Mouse (Mus musculus): Measurements from ENCODE around the gene Ipo9. TPM values are rescaled to one million over a fixed set of nuclear protein-coding genes. Genes with fewer than 3 reads are reported as not detected.

Ipo9 gene
- polyA plus RNA-seq, 1 experiment from 2014 or later: 176 TPM

DNA sequence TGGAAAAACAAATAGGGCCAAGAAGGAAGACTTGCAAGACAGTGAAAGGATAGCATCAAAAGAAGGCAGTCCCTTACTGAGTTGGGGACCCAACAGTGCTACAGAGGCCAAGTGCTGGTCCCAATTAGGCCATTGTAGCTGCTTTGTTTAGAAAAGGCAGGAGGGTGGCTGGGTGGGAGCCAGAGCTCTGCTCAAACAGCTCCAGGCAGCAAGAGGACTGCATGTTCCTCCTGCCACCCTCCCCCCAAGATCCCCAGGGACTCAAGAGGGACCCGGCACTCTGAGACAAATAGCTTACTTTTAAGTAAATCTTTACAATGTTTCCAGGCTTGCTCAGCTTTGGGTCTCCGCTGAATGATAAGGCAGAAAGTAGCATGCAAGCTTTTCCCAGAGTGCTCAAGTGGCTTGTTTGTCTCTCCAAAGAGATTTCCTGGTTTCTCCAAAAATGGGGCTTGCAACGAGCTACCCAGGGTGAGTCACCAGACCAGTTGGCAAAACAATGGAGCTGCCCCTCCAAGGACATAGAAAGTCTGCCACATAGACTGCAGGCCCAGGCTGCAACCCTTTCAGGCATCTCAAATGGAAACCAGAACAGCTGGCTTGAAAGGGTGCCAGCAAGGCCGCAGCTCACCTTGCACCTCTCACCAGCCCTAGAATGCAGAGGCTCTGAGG lies 82.7 kb downstream of the Ipo9 start:
- Histone ChIP-seq H3K36me3 (ENCODE audit: control insufficient read depth, insufficient read depth, low read length) (no peaks in the 10 kb centered on the region), H3K27me3 (ENCODE audit: control insufficient read depth, insufficient read depth, low read length) (no peaks in the 10 kb centered on the region), H3K4me2 (replicated peaks; ENCODE audit: low read depth, low read length) (no peak overlapping the region), H3K4me3 (ENCODE audit: low read length) (no peak overlapping the region), H3K9me3 (ENCODE audit: control insufficient read depth, low read length) (no peaks in the 10 kb centered on the region), H3K4me1 (ENCODE audit: control insufficient read depth, insufficient read depth, low read length) (no peaks in the 10 kb centered on the region), H3K27ac (ENCODE audit: low read depth, low read length) (no peak overlapping the region), H3K9ac (ENCODE audit: low read depth, low read length) (no peak overlapping the region)
- WGBS: 60% methylated on average over 4 of the region's 4 CpGs
- no peak for ATAC-seq (ENCODE audit: low FRiP score, low TSS enrichment)

- 63% methylated on average over 3 of the region's 3 CpGs for WGBS
- H3K27ac ChIP-seq (ENCODE audit: low read depth, low read length): no peak overlapping the region
- H3K36me3 ChIP-seq (ENCODE audit: control insufficient read depth, insufficient read depth, low read length): no peaks in the 10 kb centered on the region
- ATAC-seq (ENCODE audit: low FRiP score, low TSS enrichment): no peak
- H3K4me3 ChIP-seq (ENCODE audit: low read length): no peak overlapping the region
- no peaks in the 10 kb centered on the region for H3K27me3 ChIP-seq (ENCODE audit: control insufficient read depth, insufficient read depth, low read length)
- no peaks in the 10 kb centered on the region for H3K9me3 ChIP-seq (ENCODE audit: control insufficient read depth, low read length)
- 0 out of 2 replicates have a peak, but pooled peaks cover 4% of the 10 kb centered on the region for H3K4me1 ChIP-seq (ENCODE audit: control insufficient read depth, insufficient read depth, low read length)
- no peak overlapping the region for H3K4me2 ChIP-seq (replicated peaks; ENCODE audit: low read depth, low read length)
- H3K9ac ChIP-seq (ENCODE audit: low read depth, low read length): no peak overlapping the region
These were observed 83.4 kb downstream of the Ipo9 start for GRCm38 (mm10) chr1:135346891-135347290.

- Histone ChIP-seq H3K9ac (ENCODE audit: low read depth, low read length) (no peak overlapping the region), H3K9me3 (ENCODE audit: control insufficient read depth, low read length) (no peaks in the 10 kb centered on the region), H3K4me2 (replicated peaks; ENCODE audit: low read depth, low read length) (no peak overlapping the region), H3K27me3 (ENCODE audit: control insufficient read depth, insufficient read depth, low read length) (no peaks in the 10 kb centered on the region), H3K36me3 (ENCODE audit: control insufficient read depth, insufficient read depth, low read length) (no peaks in the 10 kb centered on the region), H3K27ac (ENCODE audit: low read depth, low read length) (no peak overlapping the region), H3K4me3 (ENCODE audit: low read length) (no peak overlapping the region), H3K4me1 (ENCODE audit: control insufficient read depth, insufficient read depth, low read length) (0 out of 2 replicates have a peak, but pooled peaks cover 4% of the 10 kb centered on the region)
- ATAC-seq (ENCODE audit: low FRiP score, low TSS enrichment): no peak
- 55% methylated on average over 4 of the region's 4 CpGs for WGBS
These were observed 86.3 kb downstream of the Ipo9 start for GRCm38 (mm10) chr1:135344026-135344425.

GRCm38 (mm10) chr1:135341947-135342346 lies 88.4 kb downstream of the Ipo9 start:
- no peak for ATAC-seq (ENCODE audit: low FRiP score, low TSS enrichment)
- WGBS: 32% methylated on average over 8 of the region's 8 CpGs
- Histone ChIP-seq H3K27me3 (ENCODE audit: control insufficient read depth, insufficient read depth, low read length) (no peaks in the 10 kb centered on the region), H3K36me3 (ENCODE audit: control insufficient read depth, insufficient read depth, low read length) (no peaks in the 10 kb centered on the region), H3K4me2 (replicated peaks; ENCODE audit: low read depth, low read length) (no peak overlapping the region), H3K4me3 (ENCODE audit: low read length) (no peak overlapping the region), H3K27ac (ENCODE audit: low read depth, low read length) (no peak overlapping the region), H3K9ac (ENCODE audit: low read depth, low read length) (no peak overlapping the region), H3K9me3 (ENCODE audit: control insufficient read depth, low read length) (no peaks in the 10 kb centered on the region), H3K4me1 (ENCODE audit: control insufficient read depth, insufficient read depth, low read length) (0 out of 2 replicates have a peak, but pooled peaks cover 4% of the 10 kb centered on the region)

Small RNA genes within 50 kb of the gene (microRNA-seq; reads per million reads assigned to microRNA genes)
- 0.63 reads per million for gene Mir1231

Other genes with a start within 250 kb of the Ipo9 start
- gene Elf3, start 171.9 kb downstream of the Ipo9 start, polyA plus RNA-seq (2014; fragmentation: Nextera tagmentation; extraction: Ambion mirVana): 22.4 and 26.8 TPM in 2 replicates
- 66.6 and 86.8 TPM in 2 replicates for gene Rnpep, start 146.4 kb downstream of the Ipo9 start, polyA plus RNA-seq (2014; fragmentation: Nextera tagmentation; extraction: Ambion mirVana)
- gene Timm17a, start 116.7 kb downstream of the Ipo9 start, polyA plus RNA-seq (2014; fragmentation: Nextera tagmentation; extraction: Ambion mirVana): 213 and 232 TPM in 2 replicates
- 0.27 and 0.55 TPM in 2 replicates for gene Lmod1, start 105.7 kb downstream of the Ipo9 start, polyA plus RNA-seq (2014; fragmentation: Nextera tagmentation; extraction: Ambion mirVana)
- 33.0 and 39.6 TPM in 2 replicates for gene Shisa4, start 55.3 kb downstream of the Ipo9 start, polyA plus RNA-seq (2014; fragmentation: Nextera tagmentation; extraction: Ambion mirVana)
- 12.1 and 23.7 TPM in 2 replicates for gene Nav1, start 176.8 kb upstream of the Ipo9 start, polyA plus RNA-seq (2014; fragmentation: Nextera tagmentation; extraction: Ambion mirVana)